Mouse (Mus musculus): Measurements from ENCODE around the gene Rdm1. TPM values are rescaled to one million over a fixed set of nuclear protein-coding genes. Genes with fewer than 3 reads are reported as not detected.

The Rdm1 gene
- total RNA-seq (2023) = 10 to 100 TPM; 12.2 to 18.4 TPM

DNA sequence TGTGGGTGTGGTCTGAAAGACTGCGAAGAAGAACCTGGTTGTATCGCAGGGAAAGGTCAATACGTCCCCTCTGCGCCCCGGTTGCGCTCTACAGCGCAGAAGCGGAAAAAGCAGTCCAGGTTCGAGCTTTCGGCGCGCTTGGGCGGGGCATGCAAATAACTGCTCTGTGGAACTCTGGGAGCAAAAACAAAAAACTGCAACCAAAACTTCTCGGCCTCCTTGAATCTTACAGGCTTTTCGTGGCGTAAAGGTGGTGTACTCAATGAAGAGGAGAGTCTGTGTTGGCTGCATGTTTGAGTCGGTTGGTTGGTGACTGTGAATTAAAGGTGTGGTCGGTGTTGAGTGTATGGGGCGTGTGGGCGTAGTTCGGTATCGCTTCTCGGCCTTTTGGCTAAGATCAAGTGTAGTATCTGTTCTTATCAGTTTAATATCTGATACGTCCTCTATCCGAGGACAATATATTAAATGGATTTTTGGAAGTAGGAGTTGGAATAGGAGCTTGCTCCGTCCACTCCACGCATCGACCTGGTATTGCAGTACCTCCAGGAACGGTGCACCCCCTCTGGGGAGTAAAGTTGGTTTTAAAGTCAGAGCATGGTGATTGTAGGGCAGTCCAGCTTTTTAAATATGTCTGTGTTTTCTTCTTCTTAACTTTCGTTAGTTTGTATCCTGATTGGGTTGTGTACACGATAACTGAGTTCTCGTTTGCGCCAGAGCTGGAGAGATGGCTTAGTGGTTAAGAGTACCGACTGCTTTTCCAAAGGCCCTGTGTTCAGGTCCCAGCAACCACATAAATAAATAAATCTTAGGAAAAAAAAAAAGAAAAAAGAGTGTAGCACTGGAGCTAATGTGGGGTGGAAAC is at the start of gene Rdm1:
TSS of gene Rdm1 (plus strand) at position 201 of the 862 bp plus-strand sequence.

DNA sequence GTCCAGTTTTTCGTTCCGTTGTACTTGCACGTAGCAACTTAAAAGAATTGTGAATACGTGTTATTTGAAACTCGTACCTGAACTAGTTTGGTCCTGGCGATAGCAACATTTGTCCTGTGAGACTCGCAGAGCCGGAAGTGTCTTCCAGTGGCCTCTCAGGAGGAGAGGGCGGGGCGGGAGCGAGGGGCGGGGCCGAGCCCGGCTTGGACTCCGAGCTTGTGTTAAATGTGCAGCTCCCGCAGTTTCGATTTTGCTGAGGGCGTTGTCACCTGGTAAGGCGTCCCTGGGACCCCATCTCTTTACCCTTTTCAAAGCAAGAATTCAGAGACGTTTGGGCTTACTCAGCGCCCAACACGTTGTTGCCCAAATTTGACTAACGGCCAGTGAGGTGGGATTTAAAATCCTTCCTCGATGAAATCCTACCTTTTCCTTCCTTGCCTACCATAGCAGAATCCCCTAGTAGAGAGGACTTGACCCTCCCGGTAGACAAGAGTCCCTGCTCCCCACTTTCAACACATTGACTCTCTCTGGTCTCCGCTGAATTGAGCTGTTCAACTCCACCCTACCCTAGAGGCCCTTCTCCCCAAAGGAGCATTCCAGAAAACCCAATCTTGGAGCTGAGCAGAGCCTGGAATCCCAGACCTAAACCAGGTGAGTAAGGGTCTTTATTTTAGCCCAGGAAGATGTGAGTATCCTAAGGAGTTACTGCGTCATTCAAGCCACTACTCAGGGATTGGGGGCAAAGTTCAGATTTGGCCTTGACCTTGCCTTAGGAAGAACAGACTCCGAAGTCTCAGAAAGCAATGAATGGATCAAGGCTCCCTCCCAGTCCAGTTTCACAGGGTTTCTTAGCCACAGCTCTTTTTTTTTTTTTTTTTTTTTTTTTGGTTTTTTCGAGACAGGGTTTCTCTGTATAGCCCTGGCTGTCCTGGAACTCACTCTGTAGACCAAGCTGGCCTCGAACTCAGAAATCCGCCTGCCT is 44.6 kb upstream of the Rdm1 start, which contains the start of gene Tmem106a:
TSS of gene Tmem106a (plus strand) at position 189 of the 982 bp plus-strand sequence.

DNA sequence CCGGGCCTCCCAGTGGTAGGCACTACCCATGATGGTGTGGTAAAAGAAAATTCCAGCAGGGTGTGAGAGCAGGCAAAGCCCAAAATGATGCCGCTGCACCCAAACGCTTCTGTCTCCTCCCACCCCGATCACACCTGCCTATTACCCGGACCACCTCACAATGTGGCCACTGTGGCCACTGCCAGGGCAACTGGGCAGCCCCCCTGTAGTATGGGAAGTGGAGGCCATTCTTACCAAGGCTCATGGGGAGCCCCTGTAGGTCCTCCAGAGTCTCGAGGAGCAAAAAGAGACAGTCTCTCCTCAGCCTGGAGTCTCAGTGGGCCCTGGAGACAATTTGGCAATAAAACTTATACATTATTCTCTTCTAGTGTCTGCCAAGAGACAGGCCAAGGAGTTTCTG is 27.8 kb upstream of the Rdm1 start, which contains the start of gene Gm11634:
TSS of gene Gm11634 (minus strand) at position 101 of the 400 bp plus-strand sequence.

DNA sequence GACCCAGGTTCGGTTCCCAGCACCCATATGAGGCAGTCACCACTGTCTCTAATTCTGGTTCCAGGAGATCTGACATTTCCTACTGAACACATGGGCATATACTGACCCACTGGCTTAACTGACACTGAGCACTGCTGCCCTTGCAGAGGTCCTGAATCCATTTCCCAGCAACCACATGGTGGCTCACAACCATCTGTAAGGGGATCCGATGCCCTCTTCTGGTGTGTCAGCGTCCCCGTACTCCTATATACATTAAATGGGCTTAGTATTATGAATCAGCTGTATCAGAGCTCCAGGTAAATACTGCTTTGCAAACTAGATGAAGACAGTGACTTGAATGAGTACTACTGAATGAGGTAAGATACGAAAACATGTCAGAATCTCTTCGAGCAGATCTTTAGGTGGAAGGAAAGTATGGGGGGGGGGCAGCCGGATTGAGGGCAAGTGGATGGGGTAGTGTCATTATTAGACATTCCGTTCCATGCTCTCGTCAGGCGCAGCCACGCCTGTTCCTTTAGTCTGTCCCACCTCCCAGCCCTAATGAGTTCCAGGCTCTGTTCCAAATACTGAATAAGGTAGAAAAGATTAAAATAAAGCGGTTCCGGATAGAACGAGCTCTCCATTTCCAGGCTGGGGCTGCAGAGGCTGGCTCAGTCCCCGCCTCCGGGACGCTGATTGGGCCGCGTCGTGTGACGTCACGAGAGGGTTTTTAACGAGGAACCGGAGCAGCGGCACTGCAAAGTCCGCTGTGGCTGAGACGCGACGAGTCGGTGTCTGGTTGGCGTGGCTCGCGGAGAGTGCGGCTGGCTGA is 38.0 kb downstream of the Rdm1 start, which contains the start of gene Arl4d:
TSS of gene Arl4d (plus strand) at position 717 of the 811 bp plus-strand sequence.

Other genes with a start within 250 kb of the Rdm1 start
- gene Aarsd1, start 209.6 kb upstream of the Rdm1 start, total RNA-seq (2023) = 10 to 100 TPM; 12.1 to 15.2 TPM
- gene Gm27029, start 202.4 kb upstream of the Rdm1 start, total RNA-seq (2023) = under 1 TPM; 0.47 to 0.82 TPM
- 1 to 10 TPM; 8.5 TPM for gene Rundc1, start 202.1 kb upstream of the Rdm1 start, total RNA-seq (2023)
- under 1 TPM in 1 of 2 experiments, not detected in 1; 0.64 TPM for gene Ptges3l, start 201.9 kb upstream of the Rdm1 start, total RNA-seq (2023)
- gene Rpl27, start 184.9 kb upstream of the Rdm1 start, total RNA-seq (2023) = 10 to 100 TPM; 37.5 to 40.7 TPM
- gene Ifi35, start 178.8 kb upstream of the Rdm1 start, total RNA-seq (2023) = 10 to 100 TPM; 21.7 to 23.3 TPM
- under 1 TPM; 0.42 to 0.60 TPM for gene Rnd2, start 162.2 kb upstream of the Rdm1 start, total RNA-seq (2023)
- 10 to 100 TPM; 15.0 to 16.3 TPM for gene Vat1, start 161.0 kb upstream of the Rdm1 start, total RNA-seq (2023)
- 10 to 100 TPM; 15.6 to 19.0 TPM for gene Brca1, start 75.2 kb upstream of the Rdm1 start, total RNA-seq (2023)
- 10 to 100 TPM; 73.5 to 93.1 TPM for gene Nbr1, start 75.0 kb upstream of the Rdm1 start, total RNA-seq (2023)
- gene Tmem106a, start 45.0 kb upstream of the Rdm1 start, total RNA-seq (2023) = 10 to 100 TPM; 10.5 to 13.5 TPM
- not detected for gene Gm11634, start 27.9 kb upstream of the Rdm1 start, total RNA-seq (2023)
- gene Arl4d, start 38.3 kb downstream of the Rdm1 start, total RNA-seq (2023) = 1 to 10 TPM in 1 of 2 experiments, under 1 TPM in 1; 0.84 to 1.9 TPM
- gene Dhx8, start 105.7 kb downstream of the Rdm1 start, total RNA-seq (2023) = 10 to 100 TPM; 40.0 to 44.7 TPM
- not detected for gene Etv4, start 158.2 kb downstream of the Rdm1 start, total RNA-seq (2023)